Mouse (Mus musculus): ENCODE measurements around the gene Cpb1. TPM values are rescaled to one million over a fixed set of nuclear protein-coding genes. Genes with fewer than 3 reads are reported as not detected.

Cpb1 gene
- 0.27 and 0.43 TPM in 2 replicates for polyA plus RNA-seq (2015; fragmentation: Nextera tagmentation; extraction: Ambion mirVana)

DNA sequence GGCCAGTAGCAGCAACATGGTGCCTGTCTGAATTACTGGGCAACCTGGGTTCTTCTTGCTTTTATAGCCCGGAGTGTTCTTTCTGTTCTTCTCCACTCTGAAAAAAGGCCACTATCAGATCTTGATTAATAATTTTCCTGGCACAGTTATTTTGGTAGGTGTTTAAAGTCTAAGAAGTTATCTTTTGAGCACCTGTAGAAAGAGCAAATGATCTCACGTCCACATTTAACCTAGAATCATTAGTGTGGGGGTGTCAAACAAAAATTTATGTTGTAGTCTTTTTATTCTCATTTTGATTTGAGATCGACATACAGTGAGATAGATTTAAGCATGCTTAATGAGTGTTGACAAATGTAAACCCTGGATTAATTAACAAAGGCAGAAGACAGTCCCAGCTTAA, at the start of gene Cpb1:
Gene Cpb1, minus strand, starts transcription at position 101 of the 400 bp plus-strand sequence.

GRCm38 (mm10) chr3:20242050-20242449, 33.5 kb downstream of the Cpb1 start, which contains the start of gene Cpa3:
Gene Cpa3, minus strand, starts transcription at chr3:20242181.

Small RNAs within 50 kb of the gene (microRNA-seq; reads per million reads assigned to microRNA genes)
- gene Mir7007, result 6.6 to 8.9 reads per million in 2 experiments

Other genes starting within 250 kb of the Cpb1 start
- gene Hps3, start 240.4 kb downstream of the Cpb1 start, polyA plus RNA-seq (2015; fragmentation: Nextera tagmentation; extraction: Ambion mirVana), result 4.5 and 4.9 TPM in 2 replicates
- gene Hltf, start 217.9 kb downstream of the Cpb1 start, polyA plus RNA-seq (2015; fragmentation: Nextera tagmentation; extraction: Ambion mirVana), result 4.6 and 6.7 TPM in 2 replicates
- gene Gyg, start 120.4 kb downstream of the Cpb1 start, polyA plus RNA-seq (2015; fragmentation: Nextera tagmentation; extraction: Ambion mirVana), result 115 and 137 TPM in 2 replicates
- 322 and 568 TPM in 2 replicates for gene Cpa3, start 33.6 kb downstream of the Cpb1 start, polyA plus RNA-seq (2015; fragmentation: Nextera tagmentation; extraction: Ambion mirVana)
- gene Agtr1b, start 91.4 kb upstream of the Cpb1 start, polyA plus RNA-seq (2015; fragmentation: Nextera tagmentation; extraction: Ambion mirVana), result 0.30 and 0.41 TPM in 2 replicates